Mouse (Mus musculus) lung, postnatal 4 days (tissue): ENCODE data around the gene Acad10.
"Not testable (repeated sequence)": the region's sequence is repeated elsewhere in the genome, so short reads cannot be mapped to it uniquely, and the experiment has no call there.

Source experiments
- DNase-seq, 2 experiments: peaks; one replicate each; pipeline ENCODE4 v3.0.0; 2021

The Acad10 gene

GRCm38 (mm10) chr5:121660059-121660896 lies at the start of gene Acad10, which contains the start of gene Brap:
Gene Acad10, minus strand, starts transcription at chr5:121660514.
Gene Brap, plus strand, starts transcription at chr5:121660563.
- peak; percentile 96 to 97 for DNase-seq

DNA sequence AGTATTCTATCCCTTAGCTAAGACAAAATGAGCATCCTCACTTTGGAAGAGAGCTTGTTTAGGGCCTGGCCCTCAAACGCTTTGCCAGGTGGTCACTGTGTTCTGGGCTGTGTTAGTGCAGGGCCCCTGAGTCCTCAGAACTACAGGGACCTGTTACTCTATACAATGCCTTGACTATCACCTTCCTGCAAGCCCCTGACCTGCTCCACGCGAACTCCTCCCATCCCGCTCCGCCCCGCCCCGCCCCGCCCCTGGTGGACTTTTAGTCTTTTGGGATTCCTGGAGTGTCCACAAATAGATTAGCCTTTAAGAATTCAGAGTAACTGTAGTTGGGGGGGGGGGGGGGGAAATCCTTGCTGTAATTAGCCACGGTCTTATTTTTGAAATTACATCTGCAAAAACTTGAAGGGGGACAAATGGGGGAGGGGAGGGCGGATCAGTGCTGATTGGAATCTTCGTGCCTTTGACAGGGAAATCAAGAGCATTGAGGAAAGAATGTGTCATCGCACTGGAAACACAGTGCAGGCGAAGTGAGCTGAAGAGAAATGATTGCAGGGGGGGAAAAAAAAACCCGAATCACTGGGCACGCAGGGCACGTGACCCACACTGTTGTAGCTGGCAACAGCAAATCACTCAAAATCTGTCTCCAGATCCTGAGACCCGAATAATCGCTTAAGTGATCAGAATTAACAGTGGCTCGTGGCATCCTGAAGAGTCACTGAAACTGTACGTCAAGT lies 44.4 kb upstream of the Acad10 start:
- DNase-seq: no peak

GRCm38 (mm10) chr5:121703341-121703740 lies 43.0 kb upstream of the Acad10 start:
- DNase-seq: no peak

- DNase-seq: no peak
Measured at GRCm38 (mm10) chr5:121701111-121701769, 40.9 kb upstream of the Acad10 start.

DNA sequence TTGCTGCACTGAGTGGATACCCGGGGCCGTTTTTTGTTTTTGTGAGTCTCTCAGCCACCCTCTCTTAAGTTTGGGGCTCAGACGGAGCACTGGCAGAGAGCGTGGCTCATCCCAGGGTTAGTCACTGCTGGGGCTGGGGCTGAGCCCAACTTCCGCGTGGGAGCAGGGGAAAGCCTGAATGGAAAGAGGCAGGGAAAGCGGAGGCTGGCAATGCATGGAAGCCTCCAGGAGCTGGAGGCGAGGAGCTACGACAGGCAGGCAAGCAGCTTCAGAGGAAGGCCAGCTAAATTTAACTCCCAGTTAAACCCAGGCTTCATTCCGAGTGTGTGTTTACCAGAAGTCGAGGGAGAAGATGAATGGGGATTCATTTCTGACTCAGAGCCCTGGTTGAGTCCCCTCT lies 40.2 kb upstream of the Acad10 start:
- peak; percentile 14 to 32 for DNase-seq

DNA sequence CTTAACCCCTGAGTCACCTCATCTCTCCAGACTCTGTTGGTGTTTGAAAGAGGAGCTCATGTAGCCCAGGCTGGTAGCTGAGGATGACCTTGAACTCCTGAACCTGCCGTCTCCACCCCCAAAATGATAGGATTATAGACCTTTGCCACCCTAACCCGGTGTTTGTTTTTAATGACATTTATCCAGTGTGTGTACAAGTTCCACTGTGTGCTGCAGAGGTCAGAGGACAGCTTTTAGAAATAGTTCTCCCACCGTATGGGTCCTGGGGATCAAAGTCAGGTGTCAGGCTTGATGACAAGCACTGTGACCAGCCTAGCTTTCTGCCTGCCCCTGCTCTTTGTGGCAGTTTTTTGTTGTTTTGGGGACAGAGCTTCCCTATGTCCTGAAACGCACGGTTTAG lies 39.6 kb upstream of the Acad10 start:
- DNase-seq: no peak

DNA sequence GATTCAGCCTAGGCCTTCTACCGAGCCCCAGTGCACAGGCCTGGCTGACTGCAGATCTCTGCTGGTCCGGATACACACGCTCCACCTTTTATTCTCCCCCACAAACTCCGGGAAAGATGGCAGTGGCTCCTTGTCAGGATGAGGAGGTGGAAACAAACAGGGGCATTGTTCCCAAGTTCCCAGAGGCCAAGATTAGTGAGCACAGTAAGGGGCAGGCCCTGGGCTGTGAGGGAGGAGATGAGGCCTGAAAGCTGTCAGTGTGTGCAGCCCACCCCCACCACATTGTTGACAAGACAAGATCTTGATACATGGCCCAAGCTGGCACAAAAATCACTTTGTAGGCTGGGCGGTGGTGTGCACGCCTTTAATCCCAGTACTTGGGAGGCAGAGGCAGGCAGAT lies 36.4 kb upstream of the Acad10 start:
- no peak for DNase-seq

GRCm38 (mm10) chr5:121692897-121693296 lies 32.6 kb upstream of the Acad10 start:
- DNase-seq: no peak

DNA sequence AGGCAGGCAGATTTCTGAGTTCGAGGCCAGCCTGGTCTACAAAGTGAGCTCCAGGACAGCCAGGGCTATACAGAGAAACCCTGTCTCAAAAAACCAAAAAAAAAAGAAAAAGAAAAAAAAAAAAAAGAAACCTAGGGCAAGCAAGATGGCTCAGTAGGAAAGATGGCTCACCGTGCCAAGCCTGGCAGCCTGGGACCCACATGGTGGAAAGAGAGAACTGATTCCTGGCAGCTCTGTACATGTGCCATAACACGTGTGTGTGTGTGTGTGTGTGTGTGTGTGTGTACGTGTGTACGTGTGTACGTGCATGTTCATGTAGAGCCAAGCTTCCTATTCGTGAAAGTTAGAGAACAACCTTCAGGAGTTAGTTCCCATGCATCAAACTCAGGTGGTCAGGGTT lies 31.1 kb upstream of the Acad10 start:
- not testable (repeated sequence) for DNase-seq

- DNase-seq: peak; percentile 32 to 46
Measured at GRCm38 (mm10) chr5:121690482-121691211, 30.3 kb upstream of the Acad10 start.

DNA sequence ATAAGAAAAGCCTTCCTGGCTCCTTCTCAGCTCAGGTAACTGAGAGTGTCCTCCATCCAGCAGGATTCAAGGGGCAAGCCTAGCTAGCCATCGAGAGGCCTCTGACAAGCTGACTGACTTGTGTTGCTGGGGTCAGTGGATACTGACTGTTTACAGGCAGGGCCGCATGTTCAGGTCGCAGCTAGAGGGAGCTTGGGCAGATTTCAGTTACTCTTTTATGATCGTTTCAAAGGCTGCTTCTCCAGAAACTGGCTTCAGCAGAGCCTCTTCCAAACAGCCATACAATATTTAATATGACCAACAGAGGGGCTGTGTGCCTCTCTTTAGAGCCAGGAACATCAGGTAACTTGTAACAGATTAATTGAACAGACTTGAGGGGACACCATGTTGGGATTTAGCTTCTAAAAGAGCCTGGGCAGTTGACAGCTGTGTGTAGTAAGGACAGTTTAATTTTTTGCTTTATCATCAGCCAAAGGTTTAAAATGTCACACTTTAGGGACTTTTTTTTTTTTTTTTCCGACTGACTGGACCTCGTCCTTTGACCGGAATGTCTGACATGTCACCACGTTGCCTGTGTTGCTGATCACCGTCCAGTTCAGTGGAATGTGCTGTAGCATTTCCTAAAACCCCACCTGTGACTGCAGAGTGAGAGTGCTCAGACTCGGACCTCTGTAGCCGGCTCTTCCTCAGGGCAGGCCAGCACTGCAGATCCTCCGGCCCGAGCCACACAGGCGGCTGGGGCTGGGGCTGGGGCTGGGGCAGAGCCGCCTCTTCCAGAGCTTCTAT lies 26.0 kb upstream of the Acad10 start:
- no peak for DNase-seq

DNA sequence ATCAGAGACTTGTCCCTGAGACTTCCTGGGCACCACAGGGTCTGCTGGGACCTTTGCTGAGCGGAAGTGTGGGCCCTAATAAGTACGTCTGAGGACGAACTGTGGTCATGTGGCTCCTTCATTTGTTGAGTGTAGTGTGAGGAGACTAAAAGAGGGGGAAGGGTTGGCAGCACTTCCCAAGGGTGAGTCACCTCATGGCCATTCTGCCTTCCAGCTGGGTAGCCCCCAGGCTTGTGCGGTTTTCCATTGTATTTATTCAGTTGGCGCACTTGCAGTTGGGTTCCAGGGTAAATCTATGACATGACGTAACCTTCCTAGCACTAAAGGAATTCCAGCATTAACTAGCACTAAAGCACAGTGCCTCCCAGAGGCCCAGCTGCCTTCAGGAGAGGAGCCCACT lies 25.2 kb upstream of the Acad10 start:
- no peak for DNase-seq

DNA sequence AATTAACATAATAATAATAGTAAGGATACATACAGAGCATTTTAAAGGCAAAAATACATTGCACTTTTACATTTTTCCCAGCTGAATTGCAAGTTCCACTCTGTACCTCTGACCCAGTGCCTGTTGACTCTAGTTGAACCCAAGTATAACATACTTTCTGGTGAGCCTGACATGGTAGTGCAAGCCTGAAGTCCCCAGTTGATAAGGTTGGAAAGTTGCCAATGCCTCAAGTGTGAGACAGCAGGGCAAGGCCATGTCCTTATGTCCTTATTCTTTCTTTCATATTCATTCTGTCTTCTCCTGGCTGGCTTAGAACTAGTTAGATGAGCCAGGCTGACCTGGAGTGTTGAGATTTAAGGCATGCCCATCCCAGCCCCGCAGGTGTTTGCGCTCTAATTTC lies 21.9 kb upstream of the Acad10 start:
- no peak for DNase-seq

- DNase-seq: peak in 1 of 2 experiments; percentile 41
Measured at GRCm38 (mm10) chr5:121670412-121670811, 10.1 kb upstream of the Acad10 start.

- DNase-seq: no peak
Measured at GRCm38 (mm10) chr5:121668411-121668810, 8.1 kb upstream of the Acad10 start.

GRCm38 (mm10) chr5:121667067-121667466 lies 6.8 kb upstream of the Acad10 start:
- DNase-seq: no peak

- DNase-seq: no peak
Measured at GRCm38 (mm10) chr5:121664971-121665370, 4.7 kb upstream of the Acad10 start.

GRCm38 (mm10) chr5:121664078-121664477 lies 3.8 kb upstream of the Acad10 start:
- DNase-seq: no peak

- no peak for DNase-seq
Measured at GRCm38 (mm10) chr5:121663456-121663855, 3.1 kb upstream of the Acad10 start.

- DNase-seq: no peak
Measured at GRCm38 (mm10) chr5:121661494-121661893, 1.2 kb upstream of the Acad10 start.

- no peak for DNase-seq
Measured at GRCm38 (mm10) chr5:121660897-121661254, 562 bp upstream of the Acad10 start.

GRCm38 (mm10) chr5:121657656-121658055 lies 2.7 kb downstream of the Acad10 start:
- DNase-seq: not testable (repeated sequence)
